Mouse (Mus musculus) cerebellum, postnatal 36 days (tissue): ENCODE data around the gene Il12rb1.

Experiments used
- DNase-seq, 2 experiments: peaks; one replicate each; pipeline ENCODE4 v3.0.0; 2021 to 2022; ENCODE audit warnings: mixed read lengths in 2 of 2

Gene Il12rb1

DNA sequence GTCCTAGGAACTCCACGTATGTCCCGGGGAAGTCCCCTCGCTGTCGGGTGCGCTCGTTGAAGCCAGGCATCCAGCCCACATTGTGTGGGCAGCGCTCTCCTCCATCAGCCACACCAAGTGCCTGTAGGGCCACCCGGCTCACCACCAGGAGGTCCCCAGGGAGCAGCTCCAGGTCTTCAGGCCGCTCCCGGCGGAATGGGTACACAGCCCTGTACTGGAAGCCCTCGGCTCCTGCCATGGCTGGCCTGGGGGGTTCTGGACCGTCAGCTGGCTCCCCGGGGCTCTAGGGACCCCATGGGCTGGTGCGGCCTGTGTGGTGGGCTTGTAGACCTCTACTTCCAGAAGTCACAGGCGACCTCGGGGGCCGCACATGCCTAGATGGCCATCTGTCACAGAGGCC, 33.5 kb upstream of the Il12rb1 start:
- peak in 1 of 2 experiments; percentile 34 for DNase-seq

DNA sequence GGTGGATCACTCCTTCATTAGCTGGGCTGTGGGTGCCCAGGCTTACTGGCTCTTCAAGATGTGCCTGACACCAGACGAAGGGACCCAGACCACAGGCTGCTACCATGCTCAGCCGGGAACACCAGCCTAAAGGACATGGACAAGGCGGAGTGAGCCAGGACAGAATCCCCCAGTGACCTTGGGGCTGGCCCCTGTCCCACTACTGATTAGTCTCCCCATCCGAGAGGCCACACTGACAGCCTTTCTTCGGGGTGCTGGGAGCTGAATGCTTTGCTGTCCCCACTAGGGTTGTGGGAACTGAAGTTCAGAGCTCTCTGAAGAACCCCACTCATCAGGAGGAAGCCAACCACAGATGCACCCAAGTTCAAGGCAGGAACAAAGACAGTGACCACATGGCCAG, 33.0 kb upstream of the Il12rb1 start:
- DNase-seq, result peak in 1 of 2 experiments; percentile 33

DNA sequence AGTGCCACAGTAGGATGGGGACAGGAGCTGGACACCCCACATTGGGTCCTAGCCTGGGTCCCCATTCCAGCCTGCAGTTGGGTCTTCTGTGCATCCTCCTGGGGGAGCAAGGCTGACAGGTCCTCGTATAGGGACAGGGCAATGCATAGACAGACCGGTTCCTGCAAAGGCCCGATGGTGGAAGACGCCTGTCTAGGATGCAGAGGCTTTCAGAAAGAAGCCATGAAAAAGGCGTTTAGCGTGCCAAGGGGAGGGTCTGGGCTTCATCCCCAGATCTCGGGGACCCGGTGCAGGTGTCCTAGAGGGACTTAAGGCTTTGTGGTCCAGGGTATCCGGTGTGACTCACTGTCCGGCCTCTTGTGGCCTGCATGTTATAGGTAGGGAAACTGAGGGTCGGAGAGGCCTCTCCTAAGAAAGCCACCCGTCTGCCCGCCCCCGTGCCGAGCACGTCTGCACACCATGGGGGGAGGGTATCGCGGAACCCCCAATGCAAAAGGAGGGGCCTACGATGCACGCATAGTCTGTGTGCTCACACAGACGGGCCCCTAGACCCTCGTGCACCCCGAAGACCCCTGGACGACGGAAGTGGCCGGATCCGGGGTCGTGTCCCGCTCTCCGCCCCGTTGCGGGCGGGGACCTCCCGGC, 32.3 kb upstream of the Il12rb1 start:
- DNase-seq, result no peak

DNA sequence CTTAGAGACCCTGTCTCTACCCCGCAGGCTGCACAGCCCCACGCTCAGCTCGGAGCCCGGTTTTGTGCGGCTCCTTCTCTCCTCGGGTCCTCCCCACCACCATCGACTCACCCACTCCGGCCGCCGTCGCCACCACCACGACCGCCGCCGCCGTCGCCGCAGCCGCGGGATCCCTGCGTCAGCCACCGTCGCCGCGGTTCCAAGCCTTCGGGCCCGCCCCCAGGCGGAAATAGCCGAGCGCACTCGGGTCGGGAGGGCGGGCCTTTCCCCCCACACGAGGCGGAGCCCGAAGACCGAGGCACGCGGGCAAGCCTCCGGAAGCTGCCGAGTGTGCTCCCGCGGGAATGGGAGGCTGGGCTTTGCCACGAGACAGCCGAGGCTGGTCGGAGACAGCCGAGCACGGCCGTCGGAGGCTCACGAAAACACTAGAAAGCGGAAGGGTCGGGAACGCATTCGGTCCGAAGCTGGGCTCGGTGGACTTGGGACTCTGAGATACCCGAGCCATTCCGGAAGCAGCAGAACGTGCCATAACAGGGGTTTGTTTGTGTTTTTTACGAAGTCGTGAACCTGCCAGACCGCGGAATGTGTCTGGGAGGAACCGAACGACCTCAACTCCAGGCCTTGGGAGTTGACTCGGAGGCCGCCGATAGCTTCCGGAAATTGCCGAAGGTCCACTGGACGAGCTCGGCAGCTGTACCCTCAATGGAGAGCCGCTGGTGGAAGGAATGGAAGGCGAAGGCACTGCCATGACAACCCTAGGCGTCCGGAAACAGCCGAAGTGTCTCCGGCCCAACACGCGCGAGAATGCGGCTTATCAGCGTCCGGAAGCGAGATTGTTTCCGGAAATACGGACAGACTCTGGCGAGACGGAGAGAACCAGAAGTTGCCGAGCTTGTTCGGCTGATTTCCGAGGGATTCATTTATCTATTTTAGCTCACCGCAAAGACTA, 31.5 kb upstream of the Il12rb1 start, which contains the start of gene Pik3r2:
Pik3r2 (minus strand) TSS at position 218 of the 949 bp plus-strand sequence.
- peak; percentile 98 to 99 for DNase-seq

DNA sequence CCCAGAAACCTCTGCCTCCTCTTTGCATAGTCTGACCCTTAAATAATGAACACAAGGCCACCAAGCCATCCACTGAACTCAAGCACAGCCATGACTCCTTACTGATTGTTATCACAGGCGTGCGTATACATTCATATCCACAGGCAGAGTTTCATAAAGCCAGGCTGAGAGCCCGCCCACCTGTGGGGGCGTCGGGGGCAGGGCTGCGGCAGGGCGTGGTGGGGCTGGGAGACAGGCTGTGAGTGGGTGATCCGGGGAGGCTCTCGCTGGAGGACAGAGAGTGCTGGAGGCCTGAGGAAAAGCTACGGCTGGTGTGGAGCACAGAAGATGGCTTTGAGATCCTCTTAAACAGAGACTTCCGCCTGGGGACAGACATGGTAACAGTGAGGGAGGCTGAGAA, 28.2 kb upstream of the Il12rb1 start:
- no peak for DNase-seq

DNA sequence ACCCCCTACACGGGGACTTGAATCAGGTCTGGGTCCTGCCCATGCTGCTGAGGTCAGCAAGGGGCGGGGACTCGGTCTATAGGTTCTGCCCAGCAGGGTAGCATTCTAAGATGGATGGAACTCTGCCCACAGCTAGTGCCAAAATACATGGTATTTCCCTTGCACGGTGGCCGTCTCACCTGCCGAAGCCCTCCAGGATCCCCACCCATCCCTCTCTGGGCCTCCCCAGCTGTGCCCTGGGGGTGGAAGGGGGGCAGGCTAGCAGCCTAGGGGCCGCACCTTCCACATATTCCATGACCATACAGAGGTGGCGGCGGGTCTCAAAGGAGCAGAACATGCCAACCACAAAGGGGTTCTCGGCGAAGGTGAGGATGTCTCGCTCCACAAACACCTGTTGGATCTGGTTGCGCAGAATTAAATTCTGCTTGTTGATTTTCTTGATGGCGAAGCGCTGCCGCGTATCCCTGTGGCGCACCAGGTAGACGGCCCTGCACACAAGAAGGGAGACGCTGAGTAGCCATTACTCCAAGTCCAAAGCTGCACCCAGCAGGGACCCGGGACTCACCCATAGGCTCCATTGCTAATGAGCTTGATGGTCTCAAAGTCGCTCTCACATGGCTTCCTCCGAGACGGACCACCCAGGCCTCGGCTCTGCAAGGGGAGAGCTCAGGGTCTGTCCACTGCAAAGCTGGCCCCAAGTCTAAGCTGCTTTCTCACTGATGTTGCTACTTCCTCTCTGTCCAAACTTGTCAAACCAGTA, 21.8 kb upstream of the Il12rb1 start:
- no peak for DNase-seq

DNA sequence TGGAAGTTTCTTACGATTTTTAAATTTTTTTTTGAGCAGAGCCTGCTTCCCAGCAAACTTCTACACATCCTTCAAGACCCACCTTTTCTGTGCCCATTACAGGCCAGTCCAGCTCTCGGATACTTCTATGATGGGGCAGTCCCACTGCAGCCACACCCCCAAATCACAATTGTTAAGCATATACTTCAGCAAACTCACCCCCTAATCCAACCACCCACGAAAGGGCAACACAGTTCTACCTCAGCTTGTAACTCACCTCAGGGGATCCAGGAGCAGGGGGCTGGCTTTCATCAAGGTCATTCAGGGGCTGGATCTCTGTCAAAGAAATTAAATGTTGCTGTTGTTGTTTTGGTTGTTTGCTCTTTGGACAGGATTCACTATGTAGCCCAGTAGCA, 21.2 kb upstream of the Il12rb1 start:
- DNase-seq, result no peak

DNA sequence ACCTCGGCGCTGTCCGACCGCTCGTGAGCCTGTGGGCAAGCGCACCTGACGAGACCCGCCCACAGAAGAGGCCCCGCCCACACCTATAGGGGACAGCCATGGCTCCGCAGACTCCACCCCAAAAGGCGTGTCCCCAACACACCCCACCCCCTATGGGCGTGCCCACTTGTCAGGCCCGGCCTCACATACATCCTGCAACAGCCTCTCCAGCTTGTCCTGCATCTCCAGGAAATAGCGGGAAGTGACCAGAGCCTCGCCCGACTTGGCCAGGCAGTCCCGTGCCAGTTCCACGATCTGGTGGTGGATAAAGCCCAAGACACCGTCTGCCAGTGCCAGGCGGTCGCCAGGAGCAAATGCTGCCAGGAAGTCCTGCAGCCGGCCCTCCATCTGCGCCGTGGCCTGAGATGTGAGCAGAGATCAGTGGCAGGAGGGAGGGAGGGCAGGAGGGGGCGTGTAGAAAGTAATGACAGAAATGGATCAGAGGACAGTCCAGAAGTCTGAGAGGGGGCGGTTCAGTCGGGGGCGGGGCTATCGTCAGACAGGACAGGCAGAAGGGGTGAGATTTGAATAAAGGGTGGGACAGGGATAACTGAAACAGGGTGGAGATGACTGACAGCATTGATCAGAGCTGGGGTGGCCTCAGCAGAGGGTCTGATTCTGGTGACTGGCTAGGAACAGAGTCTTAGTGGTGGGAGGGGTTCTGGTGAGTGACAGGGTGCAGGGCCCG, 20.1 kb upstream of the Il12rb1 start:
- peak; percentile 86 to 89 for DNase-seq

DNA sequence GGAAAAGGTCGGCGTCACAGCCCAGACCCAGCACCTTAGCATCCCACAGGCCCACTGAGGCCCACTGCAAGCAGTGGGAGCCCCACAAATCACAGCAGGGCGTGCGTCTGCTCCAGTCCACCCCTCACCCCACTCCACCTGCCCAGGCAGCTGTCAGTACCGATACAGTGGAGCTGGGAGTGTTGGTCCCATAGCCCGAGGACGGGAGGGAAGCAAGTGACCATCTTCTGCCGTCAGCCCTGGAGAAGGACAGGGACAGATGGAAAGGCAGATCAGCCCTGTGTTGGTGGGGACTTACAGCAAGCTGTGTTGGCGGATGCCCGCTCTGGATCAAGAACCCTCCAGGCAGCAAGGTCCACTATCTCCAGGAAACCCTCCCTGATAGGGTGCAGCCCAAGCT, 19.2 kb upstream of the Il12rb1 start:
- no peak for DNase-seq

DNA sequence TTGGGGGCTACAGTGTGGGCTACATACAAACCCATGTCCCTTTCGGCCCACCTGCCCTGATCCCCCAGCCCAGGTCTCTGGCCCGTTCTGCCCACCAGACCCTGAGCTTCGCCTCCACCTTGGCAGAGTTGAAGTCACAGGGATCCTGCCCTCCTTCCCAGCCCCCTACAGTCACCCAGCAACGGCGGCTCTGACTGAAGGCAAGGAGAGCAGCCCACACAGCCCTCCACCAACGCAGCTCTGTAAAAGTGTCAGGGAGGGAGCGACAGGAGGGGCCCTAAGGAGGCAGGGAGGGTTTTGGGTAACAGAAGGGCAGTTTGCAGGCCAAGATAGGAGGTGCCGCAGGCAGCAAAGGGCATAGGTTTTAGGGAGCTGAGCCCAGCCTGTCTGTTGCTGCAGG, 17.4 kb upstream of the Il12rb1 start:
- no peak for DNase-seq

DNA sequence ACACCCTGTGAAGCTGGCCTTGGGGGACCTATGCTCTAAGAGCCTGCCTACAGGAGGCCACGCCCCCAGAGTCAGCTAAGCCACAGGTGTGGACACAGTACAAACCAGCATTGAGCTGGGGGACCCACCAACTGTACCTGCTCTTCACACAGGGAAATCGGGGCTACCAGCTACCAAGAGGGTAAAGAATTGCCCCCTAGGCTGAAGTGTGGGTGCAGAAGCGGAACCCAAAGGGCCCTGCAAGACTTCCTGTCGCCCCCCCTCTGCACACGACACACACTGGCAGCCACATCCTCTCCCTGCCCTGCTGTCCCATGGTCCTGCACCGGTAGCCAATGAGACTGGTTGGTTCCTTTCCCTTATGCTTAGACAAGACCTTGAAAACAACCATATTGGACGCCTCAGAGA, 17.0 kb upstream of the Il12rb1 start:
- no peak for DNase-seq

DNA sequence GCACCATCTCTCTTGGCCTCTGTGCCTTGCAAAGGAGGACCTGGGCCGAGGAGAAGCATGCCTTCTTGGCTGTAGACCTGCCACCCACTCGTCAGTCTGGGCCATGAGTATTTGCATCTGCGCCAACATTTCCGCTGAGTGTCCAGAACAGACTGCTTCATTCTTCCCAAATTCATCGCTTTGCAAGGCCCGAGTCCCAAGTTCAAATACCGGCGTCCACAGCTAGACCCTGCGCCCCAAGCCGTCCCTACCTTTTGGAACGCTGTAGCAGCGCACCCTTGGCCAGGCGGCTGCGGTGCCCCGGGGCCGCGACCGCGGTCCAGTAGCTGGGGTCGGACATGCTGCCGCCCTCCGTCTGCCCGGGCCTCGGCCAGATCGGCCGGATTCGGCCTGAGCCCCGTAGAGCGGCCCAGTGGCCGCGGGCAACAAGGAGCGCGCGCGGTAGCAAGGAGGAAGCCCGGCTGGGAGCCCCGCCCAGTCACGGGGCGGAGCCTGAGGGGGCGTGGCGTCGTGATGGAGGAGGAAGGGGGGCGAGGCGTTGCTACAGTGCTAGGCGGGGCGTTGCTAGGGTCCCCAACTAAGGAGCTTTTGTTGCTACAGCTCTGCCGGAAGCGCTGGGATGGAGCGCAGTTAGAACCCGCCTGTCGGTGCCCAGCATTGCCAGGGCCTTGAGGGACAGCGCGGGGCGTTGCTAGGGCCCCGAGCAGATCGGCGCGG, 16.1 kb upstream of the Il12rb1 start:
- peak; percentile 82 to 89 for DNase-seq

DNA sequence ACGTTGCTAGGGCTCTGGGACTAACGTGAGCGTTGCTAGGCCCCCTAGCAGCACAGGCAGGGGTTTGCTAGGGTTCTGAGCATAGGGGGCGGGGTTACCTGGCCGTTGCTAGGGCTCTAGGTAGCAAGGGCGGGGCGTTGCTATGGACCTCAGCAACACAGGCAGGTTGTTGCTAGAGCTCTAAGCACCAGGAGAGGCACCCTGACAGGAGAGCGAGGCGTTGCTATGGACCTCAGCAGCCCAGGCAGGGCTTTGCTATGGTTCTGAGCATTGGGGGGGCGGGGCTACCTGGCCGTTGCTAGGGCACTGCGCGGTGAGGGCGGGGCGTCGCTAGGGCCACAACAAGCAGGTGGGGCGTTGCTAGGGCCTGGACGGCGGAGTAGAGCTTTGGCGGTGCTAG, 15.5 kb upstream of the Il12rb1 start:
- DNase-seq, result peak in 1 of 2 experiments; percentile 67

DNA sequence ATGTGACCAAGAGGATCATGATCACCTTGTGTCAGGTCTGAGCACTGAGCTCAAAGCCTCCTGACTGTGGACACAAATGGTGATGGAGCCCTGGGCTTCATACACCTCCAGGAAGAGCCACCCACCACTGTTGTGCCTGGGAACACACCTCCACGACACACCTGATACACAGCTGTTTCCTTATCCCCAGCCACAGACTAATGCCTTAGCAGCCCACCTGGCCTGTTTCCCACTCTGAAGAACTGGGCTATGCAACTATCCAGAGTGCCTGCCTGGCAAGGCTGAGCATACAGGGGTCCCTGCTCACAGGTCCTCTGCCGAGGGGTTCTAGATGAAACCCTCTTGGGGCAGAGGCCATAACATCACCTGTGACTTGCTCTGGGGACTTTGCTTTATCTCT, 14.0 kb upstream of the Il12rb1 start:
- DNase-seq, result no peak

DNA sequence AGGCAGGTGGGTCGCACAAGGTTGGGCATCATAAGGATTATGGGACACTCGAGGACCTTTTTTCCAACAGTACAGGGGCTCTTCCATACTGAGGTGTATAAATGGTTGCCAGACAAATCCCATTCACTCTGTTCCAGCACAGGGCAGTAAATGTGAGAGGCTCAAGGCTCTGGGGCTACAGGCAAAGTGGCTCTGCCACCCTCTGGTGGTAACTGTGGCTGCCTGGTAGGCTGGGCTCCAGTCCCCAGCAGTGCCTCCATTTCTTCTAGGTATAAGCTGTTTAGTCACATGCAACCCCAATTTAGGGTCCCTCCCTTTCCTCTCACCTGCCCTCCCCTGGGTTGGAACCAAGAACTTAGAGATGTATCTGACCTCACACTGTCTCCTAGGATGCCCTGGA, 12.9 kb upstream of the Il12rb1 start:
- DNase-seq, result no peak

DNA sequence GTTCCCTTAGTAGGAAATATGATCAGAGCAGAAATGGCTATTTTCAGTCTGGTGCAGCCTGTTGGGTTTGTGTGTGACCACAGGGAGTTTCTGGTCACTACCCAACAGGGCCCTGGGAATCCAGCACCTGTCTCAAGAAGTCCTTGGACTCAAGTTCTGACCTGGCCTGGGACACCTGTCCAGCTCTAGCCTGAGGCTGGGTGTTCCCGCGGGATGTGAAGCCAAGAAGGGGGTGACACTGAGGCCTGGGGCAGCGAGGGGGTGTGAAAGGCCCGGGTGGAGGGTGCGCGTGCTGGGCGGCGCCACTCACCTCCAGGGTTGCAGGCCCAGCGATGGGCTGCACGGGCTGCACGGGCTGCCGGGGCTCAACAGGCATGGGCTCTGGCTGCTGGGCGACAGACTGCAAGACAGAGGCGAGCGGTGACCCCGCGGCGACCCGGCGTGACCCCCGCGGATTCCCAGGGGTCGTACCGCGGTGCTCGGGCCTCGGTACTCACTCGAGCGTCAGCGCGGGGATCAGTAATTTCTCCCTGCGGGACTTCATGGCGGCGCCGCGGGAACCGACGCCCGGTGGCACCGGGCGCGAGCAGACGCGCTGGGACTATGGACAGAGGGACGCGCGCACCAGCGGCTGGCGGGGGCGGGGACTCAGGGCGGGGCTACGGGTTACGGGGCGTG, 11.7 kb upstream of the Il12rb1 start:
- no peak for DNase-seq

DNA sequence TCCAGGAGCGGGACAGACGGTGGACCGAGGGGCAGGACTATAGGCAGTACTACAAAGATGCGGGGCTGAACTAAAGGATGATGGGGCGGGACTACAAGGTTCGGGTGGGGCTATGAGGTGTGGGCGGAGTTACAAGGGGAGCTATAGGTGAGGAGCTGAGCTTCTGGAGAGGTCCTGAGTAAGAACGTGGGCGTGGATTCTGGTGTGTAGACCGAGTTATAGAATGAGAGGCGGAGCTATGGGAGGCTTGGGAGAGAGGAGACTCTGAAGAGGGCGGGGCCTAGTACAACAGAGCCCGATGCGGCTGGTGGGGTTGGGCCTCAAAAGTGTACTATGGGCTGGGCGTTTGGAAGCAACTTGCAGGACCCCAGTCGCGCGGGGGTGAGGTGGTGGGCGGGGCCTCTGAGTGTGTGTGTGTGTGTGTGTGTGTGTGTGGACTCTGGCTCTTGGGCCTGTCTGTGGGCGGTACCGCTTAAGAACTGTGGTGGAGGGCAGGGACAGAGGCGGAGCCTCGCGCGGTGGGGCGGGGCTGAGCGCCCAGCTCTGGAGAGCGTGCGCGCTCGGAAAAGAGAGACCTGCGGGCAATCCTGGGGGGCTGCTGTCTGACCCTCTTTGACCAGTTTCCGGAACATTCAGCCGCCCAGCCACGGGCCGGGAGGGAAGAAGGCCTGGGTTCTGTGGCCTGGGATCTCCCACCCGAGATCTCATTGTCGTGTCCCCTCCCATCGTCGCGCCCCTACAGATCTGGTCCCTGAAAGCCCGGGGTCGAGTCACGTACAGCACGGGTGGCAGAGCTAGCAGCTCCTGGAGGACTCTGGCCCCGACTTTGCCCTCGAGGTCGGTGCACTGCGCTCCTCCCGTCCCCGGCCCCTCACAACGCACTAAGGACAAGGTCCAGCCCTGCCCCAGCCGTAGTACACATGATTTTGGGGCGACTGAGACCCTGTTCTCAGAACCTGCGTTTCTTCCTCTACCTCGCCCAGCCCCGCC, 10.9 kb upstream of the Il12rb1 start:
- peak; percentile 67 to 79 for DNase-seq

DNA sequence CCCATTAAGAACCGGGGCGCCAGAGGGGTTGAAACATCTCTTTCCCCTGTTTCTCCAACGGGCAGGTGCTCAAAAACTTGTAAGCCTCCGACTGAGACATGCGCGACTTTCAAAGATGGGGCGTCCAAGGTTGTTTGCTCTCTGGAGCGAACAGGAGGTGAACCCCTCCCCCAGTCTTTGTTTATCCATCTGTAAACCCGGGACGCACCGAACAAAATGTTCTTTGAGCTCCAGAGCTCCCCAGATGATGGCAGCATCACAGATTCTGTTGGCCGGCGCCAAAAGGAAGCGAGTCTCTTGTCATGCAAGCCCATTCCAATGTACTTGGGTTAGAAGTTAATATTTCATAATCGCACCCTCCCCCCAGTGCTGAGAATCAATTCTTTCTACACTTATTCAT, 10.0 kb upstream of the Il12rb1 start:
- DNase-seq, result no peak

DNA sequence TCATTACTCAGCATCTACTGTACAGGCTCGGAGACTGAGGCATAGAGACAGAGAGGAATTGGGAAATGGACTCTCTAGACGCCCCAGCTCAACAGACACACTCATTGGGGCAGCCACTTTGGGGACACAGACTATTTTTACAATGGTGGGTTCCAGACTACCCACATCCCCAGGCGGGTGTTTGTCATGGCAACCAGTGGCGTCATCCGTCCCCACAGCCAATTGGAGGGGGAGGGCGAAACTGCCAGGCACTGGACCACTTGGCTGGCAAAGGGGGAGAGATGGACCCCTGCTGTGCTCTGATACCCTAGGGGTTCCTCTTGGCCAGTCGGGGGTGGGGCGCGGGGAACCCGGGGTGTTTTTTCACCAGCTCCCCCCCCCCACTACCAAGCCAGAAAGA, 7.6 kb upstream of the Il12rb1 start:
- no peak for DNase-seq

DNA sequence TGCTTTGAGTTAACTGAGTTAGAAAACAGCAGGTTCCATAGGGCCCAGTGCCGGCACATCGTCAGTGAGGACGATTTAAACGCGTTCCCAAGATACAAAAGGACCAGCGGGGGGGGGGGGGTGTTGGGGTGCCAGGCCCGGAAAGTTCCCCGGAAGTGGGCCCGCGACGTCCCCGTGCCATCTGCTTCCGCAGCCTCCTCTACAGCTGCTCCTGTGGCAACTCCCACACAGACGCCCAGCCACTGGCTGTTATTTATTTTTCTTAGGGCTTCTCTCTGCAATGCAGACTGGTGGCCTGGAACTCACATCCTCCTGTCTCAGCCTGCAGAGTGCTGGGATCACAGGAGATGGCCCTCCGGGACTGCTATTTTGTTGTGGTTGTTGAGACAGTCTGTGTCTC, 7.1 kb upstream of the Il12rb1 start:
- no peak for DNase-seq
